Mouse (Mus musculus): ENCODE measurements at regions not wholly inside any gene's neighbourhood (a gene's known extent, or its start where the extent isn't known, plus 50 kb on each side); places are given as distances from the start of the nearest gene placed in this dataset.

- TF ChIP-seq CTCF (IDR thresholded peaks at IDR 0.05; ENCODE audit: control insufficient read depth, insufficient read depth, low read length) = no peak
- no peak for TF ChIP-seq POLR2A (IDR thresholded peaks at IDR 0.05; ENCODE audit: borderline replicate concordance, control insufficient read depth, low read depth, low read length)
Observed at GRCm38 (mm10) chr9:47391669-47392068, 138.3 kb upstream of the Cadm1 start.

All from bone marrow, adult 2 months (tissue).